Mouse (Mus musculus): ENCODE data around the gene Ttc13. TPM values are rescaled to one million over a fixed set of nuclear protein-coding genes. Genes with fewer than 3 reads are reported as not detected.

Gene Ttc13
- total and polyA plus RNA-seq, 3 experiments = 34.0 to 39.1 TPM; not detected in 1

GRCm38 (mm10) chr8:124704376-124704775, 17.4 kb downstream of the Ttc13 start:
- Histone ChIP-seq H3K4me3 (ENCODE audit: control insufficient read depth in 1 of 2, insufficient read depth in 1 of 2, low read depth in 2 of 2, low read length in 2 of 2) (no peak overlapping the region), H3K27me3 (ENCODE audit: control insufficient read depth in 1 of 2, insufficient read depth in 2 of 2, low read length in 2 of 2) (no peaks in the 10 kb centered on the region), H3K9ac (ENCODE audit: control insufficient read depth, low read depth, low read length, poor library complexity, severe bottlenecking) (no peak overlapping the region), H3K9me3 (replicated peaks; ENCODE audit: insufficient read depth, low read length) (no peaks in the 10 kb centered on the region), H3K79me2 (ENCODE audit: control insufficient read depth, insufficient read depth, low read length, poor library complexity) (no peaks in the 10 kb centered on the region), H3K4me1 (ENCODE audit: control insufficient read depth in 1 of 2, insufficient read depth in 2 of 2, low read length in 2 of 2) (peaks cover 7 to 9% of the 10 kb centered on the region in 2 experiments), H3K36me3 (ENCODE audit: control insufficient read depth in 1 of 2, insufficient read depth in 2 of 2, low read length in 2 of 2) (peaks cover 4 to 7% of the 10 kb centered on the region in 2 experiments), H3K27ac (ENCODE audit: control insufficient read depth, low read depth, low read length) (no peak overlapping the region)
- no peak for TF ChIP-seq POLR2A (IDR thresholded peaks at IDR 0.05; ENCODE audit: control insufficient read depth in 1 of 2, insufficient read depth in 1 of 2, low read depth in 1 of 2, low read length in 2 of 2, poor library complexity in 1 of 2)
- TF ChIP-seq TBP (IDR thresholded peaks at IDR 0.05; ENCODE audit: low read depth, low read length) = no peak
- no peak for DNase-seq (ENCODE audit: low read depth, low spot score)

- Histone ChIP-seq H3K9me3 (replicated peaks; ENCODE audit: insufficient read depth, low read length) (no peaks in the 10 kb centered on the region), H3K36me3 (ENCODE audit: control insufficient read depth in 1 of 2, insufficient read depth in 2 of 2, low read length in 2 of 2) (peaks cover 7% of the 10 kb centered on the region in 2 experiments), H3K9ac (ENCODE audit: control insufficient read depth, low read depth, low read length, poor library complexity, severe bottlenecking) (no peak overlapping the region), H3K79me2 (ENCODE audit: control insufficient read depth, insufficient read depth, low read length, poor library complexity) (no peaks in the 10 kb centered on the region), H3K4me1 (ENCODE audit: control insufficient read depth in 1 of 2, insufficient read depth in 2 of 2, low read length in 2 of 2) (peaks cover 7 to 9% of the 10 kb centered on the region in 2 experiments), H3K27me3 (ENCODE audit: control insufficient read depth in 1 of 2, insufficient read depth in 2 of 2, low read length in 2 of 2) (no peaks in the 10 kb centered on the region), H3K4me3 (ENCODE audit: control insufficient read depth in 1 of 2, insufficient read depth in 1 of 2, low read depth in 2 of 2, low read length in 2 of 2) (no peak overlapping the region), H3K27ac (ENCODE audit: control insufficient read depth, low read depth, low read length) (no peak overlapping the region)
- DNase-seq (ENCODE audit: low read depth, low spot score) = no peak
- TF ChIP-seq CHD2 (IDR thresholded peaks at IDR 0.05; ENCODE audit: low read length) (no peak), UBTF (IDR thresholded peaks at IDR 0.05; ENCODE audit: borderline replicate concordance, insufficient read depth, low read depth, low read length) (no peak), NRF1 (IDR thresholded peaks at IDR 0.05; ENCODE audit: insufficient read depth, low read depth, low read length, poor library complexity, severe bottlenecking) (no peak), ZKSCAN1 (IDR thresholded peaks at IDR 0.05; ENCODE audit: low read depth, low read length) (no peak), USF1 (IDR thresholded peaks at IDR 0.05; ENCODE audit: low read depth, low read length) (no peak), RAD21 (IDR thresholded peaks at IDR 0.05; ENCODE audit: low read depth, low read length) (no peak), RCOR1 (IDR thresholded peaks at IDR 0.05; ENCODE audit: low read depth, low read length) (no peak), ZNF384 (IDR thresholded peaks at IDR 0.05; ENCODE audit: low read depth, low read length) (no peak), CTCF (IDR thresholded peaks at IDR 0.05 in 2 of 3, conservative IDR thresholded peaks at IDR 0.05 in 1 of 3; ENCODE audit: control insufficient read depth in 1 of 3, insufficient read depth in 1 of 3, low read depth in 2 of 3, low read length in 3 of 3, poor library complexity in 1 of 3, severe bottlenecking in 1 of 3) (no peak), POLR2AphosphoS2 (IDR thresholded peaks at IDR 0.05; ENCODE audit: low read length) (no peak), MXI1 (IDR thresholded peaks at IDR 0.05; ENCODE audit: low read depth, low read length) (no peak), ETS1 (IDR thresholded peaks at IDR 0.05; ENCODE audit: low read depth, low read length) (no peak), SIN3A (IDR thresholded peaks at IDR 0.05; ENCODE audit: low read length) (no peak)
Measured at GRCm38 (mm10) chr8:124703526-124703925, 18.3 kb downstream of the Ttc13 start.

GRCm38 (mm10) chr8:124702183-124702582, 19.6 kb downstream of the Ttc13 start:
- DNase-seq (ENCODE audit: low read depth, low spot score) = no peak
- peaks cover 7 to 9% of the 10 kb centered on the region in 2 experiments for H3K4me1 ChIP-seq (ENCODE audit: control insufficient read depth in 1 of 2, insufficient read depth in 2 of 2, low read length in 2 of 2)
- H3K9ac ChIP-seq (ENCODE audit: control insufficient read depth, low read depth, low read length, poor library complexity, severe bottlenecking) = no peak overlapping the region
- H3K27ac ChIP-seq (ENCODE audit: control insufficient read depth, low read depth, low read length) = no peak overlapping the region
- no peaks in the 10 kb centered on the region for H3K9me3 ChIP-seq (replicated peaks; ENCODE audit: insufficient read depth, low read length)
- no peaks in the 10 kb centered on the region for H3K27me3 ChIP-seq (ENCODE audit: control insufficient read depth in 1 of 2, insufficient read depth in 2 of 2, low read length in 2 of 2)
- TF ChIP-seq ZNF384 (IDR thresholded peaks at IDR 0.05; ENCODE audit: low read depth, low read length) = no peak
- no peak for TF ChIP-seq GABPA (IDR thresholded peaks at IDR 0.05; ENCODE audit: low read depth, low read length)
- no peak for TF ChIP-seq ZKSCAN1 (IDR thresholded peaks at IDR 0.05; ENCODE audit: low read depth, low read length)
- no peak for TF ChIP-seq ELF1 (IDR thresholded peaks at IDR 0.05; ENCODE audit: low read depth, low read length)
- no peak for TF ChIP-seq TAL1 (IDR thresholded peaks at IDR 0.05; ENCODE audit: low read length)
- no peak for TF ChIP-seq USF1 (IDR thresholded peaks at IDR 0.05; ENCODE audit: low read depth, low read length)
- no peak for TF ChIP-seq NELFE (IDR thresholded peaks at IDR 0.05; ENCODE audit: low read depth, low read length)
- no peak for TF ChIP-seq MAFK (IDR thresholded peaks at IDR 0.05; ENCODE audit: borderline replicate concordance, low read depth, low read length)
- no peaks in the 10 kb centered on the region for H3K79me2 ChIP-seq (ENCODE audit: control insufficient read depth, insufficient read depth, low read length, poor library complexity)
- peaks cover 7% of the 10 kb centered on the region in 2 experiments for H3K36me3 ChIP-seq (ENCODE audit: control insufficient read depth in 1 of 2, insufficient read depth in 2 of 2, low read length in 2 of 2)
- H3K4me3 ChIP-seq (ENCODE audit: control insufficient read depth in 1 of 2, insufficient read depth in 1 of 2, low read depth in 2 of 2, low read length in 2 of 2) = no peak overlapping the region
